Mouse (Mus musculus): Measurements from ENCODE around the gene Plk5. TPM values are rescaled to one million over a fixed set of nuclear protein-coding genes. Genes with fewer than 3 reads are reported as not detected.
A peak's percentile ranks its signal among the peaks of the same experiment; 100 is the strongest.
"Not testable (repeated sequence)": the region's sequence is repeated elsewhere in the genome, so short reads cannot be mapped to it uniquely, and the experiment has no call there.

Plk5 gene
- total RNA-seq, 2 experiments from 2014 or later, result not detected

DNA sequence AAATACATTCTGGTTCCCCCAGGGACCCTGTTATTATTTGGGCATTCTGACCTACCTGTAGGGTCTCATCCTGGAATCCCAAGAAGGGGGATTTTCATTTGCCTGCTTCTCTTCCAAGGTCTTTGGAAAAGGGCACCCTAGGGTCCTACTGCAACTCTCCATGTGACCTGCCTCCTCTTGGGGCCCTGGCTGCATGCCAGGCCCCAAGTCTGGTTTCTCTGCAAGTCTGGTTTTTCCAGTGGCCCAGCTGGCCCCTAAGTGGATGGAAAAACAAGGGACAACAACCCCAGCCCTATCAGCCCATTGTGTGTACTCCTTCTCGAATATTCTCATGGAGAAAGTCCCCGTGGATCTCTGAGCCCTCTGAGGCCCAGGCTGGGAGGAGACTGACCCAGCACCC is 25.4 kb upstream of the Plk5 start:
- no peak for ATAC-seq (ENCODE audit: poor library complexity, severe bottlenecking)

GRCm38 (mm10) chr10:80331636-80332524 is 24.4 kb upstream of the Plk5 start:
- ATAC-seq (ENCODE audit: poor library complexity, severe bottlenecking), result 0 out of 2 replicates have a peak, but pooled peaks have one; percentile 16

GRCm38 (mm10) chr10:80332525-80332989 is 23.7 kb upstream of the Plk5 start:
- ATAC-seq (ENCODE audit: poor library complexity, severe bottlenecking), result no peak

DNA sequence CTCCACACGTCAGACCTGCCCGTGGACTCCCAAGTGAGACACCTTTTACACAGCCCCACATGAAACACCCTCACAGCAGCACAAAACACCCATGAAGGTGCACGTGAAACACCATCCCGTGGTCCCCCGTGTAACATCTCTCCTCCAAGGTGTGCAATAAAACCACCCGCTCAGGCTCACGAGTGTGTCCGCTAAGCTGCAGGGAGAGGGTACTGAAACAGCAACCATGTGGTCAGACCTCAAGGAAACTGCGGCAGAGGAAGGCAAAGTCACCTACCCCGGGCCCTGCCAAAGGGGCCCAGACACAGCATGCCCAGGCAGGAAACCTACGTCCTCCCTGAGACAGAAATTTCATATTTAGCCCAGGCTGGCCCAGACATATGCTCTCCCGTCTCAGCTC is 20.0 kb upstream of the Plk5 start:
- ATAC-seq (ENCODE audit: poor library complexity, severe bottlenecking), result no peak

GRCm38 (mm10) chr10:80339941-80340750 is 16.1 kb upstream of the Plk5 start:
- ATAC-seq (ENCODE audit: poor library complexity, severe bottlenecking), result peak; percentile 51

GRCm38 (mm10) chr10:80341026-80341425 is 15.2 kb upstream of the Plk5 start:
- no peak for ATAC-seq (ENCODE audit: poor library complexity, severe bottlenecking)

GRCm38 (mm10) chr10:80341491-80342304 is 14.6 kb upstream of the Plk5 start:
- peak; percentile 20; the same call in 1 of the 2 replicates for ATAC-seq (ENCODE audit: poor library complexity, severe bottlenecking)

DNA sequence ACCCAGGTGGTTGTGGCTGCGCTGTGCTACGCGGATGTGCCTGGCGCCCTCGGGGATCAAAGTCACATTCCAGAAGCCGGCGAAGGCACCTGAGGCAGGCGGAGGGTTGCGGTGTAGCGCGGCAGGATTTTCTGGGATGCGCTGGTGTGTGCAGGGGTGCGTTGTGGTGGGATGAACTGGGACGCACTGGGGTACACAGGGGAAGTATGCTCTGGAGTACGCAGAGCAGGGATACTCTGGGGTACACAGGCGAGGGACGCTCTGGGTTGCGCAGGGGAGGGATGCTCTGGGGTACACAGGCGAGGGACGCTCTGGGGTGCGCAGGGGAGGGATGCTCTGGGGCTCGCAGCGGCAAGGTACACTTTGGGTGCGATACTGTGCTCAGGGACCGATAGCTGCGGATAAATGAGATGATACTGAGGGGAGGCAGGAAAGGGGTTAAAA is 13.9 kb upstream of the Plk5 start:
- no peak for ATAC-seq (ENCODE audit: poor library complexity, severe bottlenecking)

- ATAC-seq (ENCODE audit: poor library complexity, severe bottlenecking), result 0 out of 2 replicates have a peak, but pooled peaks have one; percentile 19
These were observed 13.4 kb upstream of the Plk5 start for GRCm38 (mm10) chr10:80342749-80343424.

DNA sequence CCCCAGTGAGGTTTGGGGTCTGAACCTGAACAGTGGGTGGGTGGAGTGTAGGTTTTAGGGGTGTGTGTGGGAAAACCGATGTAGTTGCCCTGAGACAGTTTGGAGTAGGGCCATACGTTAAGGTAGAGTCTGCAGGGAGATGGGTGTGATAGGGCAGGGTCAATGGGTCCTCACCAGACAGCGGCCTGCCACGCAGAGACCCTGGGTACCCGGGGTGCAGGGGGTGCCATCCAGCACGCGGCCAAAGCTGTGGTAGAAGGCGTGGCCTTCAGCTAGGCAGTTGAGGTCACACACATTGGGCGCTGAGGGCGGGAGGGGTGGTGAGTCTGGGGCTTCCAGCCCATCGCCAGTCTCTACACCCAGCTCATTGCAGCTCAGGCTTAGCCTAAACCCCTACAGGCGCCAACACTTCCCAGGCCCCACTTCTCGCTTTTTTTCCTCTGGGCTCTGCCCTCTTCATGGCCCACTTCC is 12.8 kb upstream of the Plk5 start:
- ATAC-seq (ENCODE audit: poor library complexity, severe bottlenecking), result no peak

DNA sequence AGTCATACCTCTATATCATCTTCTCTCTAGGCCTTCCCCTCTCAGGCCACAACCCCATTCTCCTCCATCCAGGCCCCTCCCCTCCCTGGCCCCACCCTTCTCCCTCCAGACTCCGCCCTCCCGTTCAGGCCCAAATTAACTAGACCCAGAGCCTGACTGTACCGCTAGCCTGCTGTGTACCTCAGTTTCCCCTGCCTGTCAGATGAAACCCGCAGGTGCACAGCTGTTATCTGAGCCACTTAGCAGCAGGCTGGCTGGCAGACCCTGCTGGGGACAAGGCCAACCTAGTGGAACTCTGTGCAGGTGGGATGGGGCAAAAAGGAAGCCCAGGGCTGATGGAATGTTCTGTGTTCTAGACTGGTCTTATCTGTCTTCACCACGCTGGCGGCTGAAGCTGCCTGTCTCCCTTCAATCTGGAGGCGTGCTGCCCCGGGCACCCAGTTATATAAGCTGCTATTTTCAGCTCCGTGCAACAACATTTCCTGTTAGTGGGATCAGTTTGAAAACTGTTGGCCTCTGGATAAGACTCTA is 12.1 kb upstream of the Plk5 start:
- no peak for ATAC-seq (ENCODE audit: poor library complexity, severe bottlenecking)

GRCm38 (mm10) chr10:80345122-80345521 is 11.1 kb upstream of the Plk5 start:
- ATAC-seq (ENCODE audit: poor library complexity, severe bottlenecking), result no peak

- ATAC-seq (ENCODE audit: poor library complexity, severe bottlenecking), result not testable (repeated sequence)
These were observed 10.3 kb upstream of the Plk5 start for GRCm38 (mm10) chr10:80345929-80346328.

DNA sequence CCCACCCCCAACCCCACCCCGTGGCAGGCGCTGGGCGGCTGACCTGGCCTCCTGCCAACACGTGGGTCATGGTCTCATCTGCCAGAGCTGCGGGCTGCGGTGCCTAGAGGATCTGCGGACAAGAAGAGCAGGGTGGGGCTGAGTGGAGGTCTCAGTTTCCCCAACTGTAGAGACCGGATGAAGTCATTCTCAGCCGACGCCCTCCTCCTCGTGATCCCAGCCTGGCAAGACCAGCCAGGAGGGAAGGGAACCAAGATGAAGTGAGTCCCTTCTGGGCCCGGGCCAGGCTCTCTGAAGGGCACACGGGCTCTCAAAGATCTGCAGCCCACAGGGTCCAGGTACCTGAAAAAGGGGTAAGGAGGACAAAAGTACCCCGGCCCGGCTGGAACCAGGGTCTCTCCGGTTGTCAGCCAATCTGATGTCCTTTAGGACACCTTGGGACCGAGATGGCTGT is 8.7 kb upstream of the Plk5 start:
- no peak for ATAC-seq (ENCODE audit: poor library complexity, severe bottlenecking)

DNA sequence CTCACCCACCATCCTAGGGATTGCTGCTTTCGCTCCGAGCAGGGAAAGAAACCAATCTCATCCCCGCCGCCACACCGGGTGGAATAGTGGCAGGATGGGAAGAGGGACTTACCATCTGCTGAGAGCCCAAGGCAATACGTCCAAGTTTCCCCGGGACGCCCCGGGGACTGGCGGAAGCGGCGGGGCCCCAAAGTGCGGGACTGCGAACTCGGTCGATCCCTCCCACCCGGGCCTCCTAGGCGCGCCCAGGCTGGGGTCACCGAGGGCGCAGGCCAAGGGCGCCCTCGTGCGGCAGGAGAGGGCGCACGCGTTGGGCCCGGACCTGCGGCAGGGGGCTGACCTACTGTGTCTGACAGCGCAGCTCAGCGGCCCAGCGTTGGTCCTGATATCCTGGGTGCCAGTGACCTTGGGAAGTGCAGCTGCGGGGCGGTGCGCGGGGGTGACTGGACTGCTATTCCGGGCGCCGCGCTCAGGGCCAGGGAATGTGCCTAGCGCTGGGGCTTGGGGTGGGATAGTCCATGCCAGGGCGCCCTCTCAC is 7.9 kb upstream of the Plk5 start, which contains the start of gene Adamtsl5:
TSS of gene Adamtsl5 (minus strand) at position 169 of the 538 bp plus-strand sequence.
- ATAC-seq (ENCODE audit: poor library complexity, severe bottlenecking), result peak; percentile 70

GRCm38 (mm10) chr10:80348981-80349380 is 7.3 kb upstream of the Plk5 start:
- no peak for ATAC-seq (ENCODE audit: poor library complexity, severe bottlenecking)

DNA sequence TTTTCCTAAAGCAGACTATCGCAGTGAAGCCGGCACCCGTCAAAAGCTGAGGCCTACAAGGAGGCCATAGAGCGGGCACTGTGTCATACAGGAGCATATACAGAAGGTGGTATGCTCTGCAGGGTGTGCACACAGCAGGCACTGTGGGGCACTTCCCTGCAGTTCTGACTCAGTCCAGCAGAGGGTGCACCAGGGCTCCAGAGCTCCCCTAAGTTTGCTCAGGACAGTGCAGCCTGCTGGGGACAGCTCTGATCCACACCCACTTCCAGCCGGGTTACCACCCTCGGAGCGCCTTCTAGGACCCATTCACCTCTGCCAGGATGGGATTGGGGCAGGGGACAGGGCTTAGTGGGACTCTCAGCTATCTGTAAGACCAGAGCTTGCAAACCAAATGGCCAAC is 6.0 kb upstream of the Plk5 start:
- ATAC-seq (ENCODE audit: poor library complexity, severe bottlenecking), result peak; percentile 92

- no peak for ATAC-seq (ENCODE audit: poor library complexity, severe bottlenecking)
These were observed 4.4 kb upstream of the Plk5 start for GRCm38 (mm10) chr10:80351896-80352295.

DNA sequence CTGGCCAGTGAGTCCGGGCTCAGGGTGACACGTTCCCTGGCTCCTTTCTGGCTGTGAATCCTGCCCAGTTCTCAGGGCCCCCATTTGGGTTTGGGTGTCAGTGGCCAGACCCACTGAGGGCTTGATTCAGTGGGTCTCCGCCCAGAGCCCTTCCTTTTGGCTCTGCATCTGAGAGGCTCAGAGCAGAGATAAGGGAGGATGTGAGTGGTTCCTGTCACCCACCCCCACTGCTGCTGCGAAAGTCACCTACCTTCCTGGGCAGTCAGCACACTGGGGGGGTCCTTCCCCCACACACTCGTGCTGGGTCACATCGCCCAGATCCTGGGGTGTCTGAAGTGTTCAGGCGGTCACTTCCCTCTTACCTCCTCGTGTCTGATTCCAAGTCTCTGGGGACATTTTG is 3.5 kb upstream of the Plk5 start:
- no peak for ATAC-seq (ENCODE audit: poor library complexity, severe bottlenecking)

All from megakaryocyte, adult 5-6 weeks (primary cell).